Mouse (Mus musculus) lung, postnatal 36 days (tissue): Measurements from ENCODE around the gene Polr2l.

ENCODE experiments used
- DNase-seq: peaks from one replicate; pipeline ENCODE4 v3.0.0; 2022; ENCODE audit warnings: mixed read lengths

The Polr2l gene

GRCm38 (mm10) chr7:141431434-141432185 is 43.3 kb downstream of the Polr2l start:
- DNase-seq, result no peak

- no peak for DNase-seq
Observed at GRCm38 (mm10) chr7:141430585-141431240, 44.2 kb downstream of the Polr2l start.

GRCm38 (mm10) chr7:141429840-141430584 is 44.9 kb downstream of the Polr2l start:
- no peak for DNase-seq

- peak; percentile 54 for DNase-seq
Observed at GRCm38 (mm10) chr7:141429310-141429709, 45.6 kb downstream of the Polr2l start, which contains the start of gene Cend1. TSS of gene Cend1 (minus strand) at chr7:141429491.

- DNase-seq, result no peak
Observed at GRCm38 (mm10) chr7:141428701-141429100, 46.2 kb downstream of the Polr2l start.

GRCm38 (mm10) chr7:141426948-141427730 is 47.8 kb downstream of the Polr2l start:
- no peak for DNase-seq

GRCm38 (mm10) chr7:141423811-141424210 is 51.1 kb downstream of the Polr2l start:
- DNase-seq, result no peak
